Mouse (Mus musculus) heart, postnatal 0 days (tissue): ENCODE results near the gene Spag8.

Source experiments
- CTCF ChIP-seq: IDR thresholded peaks from 2 replicates; pipeline ENCODE4 v1.5.1; 2016; ENCODE audit warnings: antibody characterized with exemption, control low read depth, low read depth
- EP300 ChIP-seq: IDR thresholded peaks from 2 replicates; pipeline ENCODE4 v1.6.1; 2016; ENCODE audit warnings: antibody characterized with exemption, low read depth

DNA sequence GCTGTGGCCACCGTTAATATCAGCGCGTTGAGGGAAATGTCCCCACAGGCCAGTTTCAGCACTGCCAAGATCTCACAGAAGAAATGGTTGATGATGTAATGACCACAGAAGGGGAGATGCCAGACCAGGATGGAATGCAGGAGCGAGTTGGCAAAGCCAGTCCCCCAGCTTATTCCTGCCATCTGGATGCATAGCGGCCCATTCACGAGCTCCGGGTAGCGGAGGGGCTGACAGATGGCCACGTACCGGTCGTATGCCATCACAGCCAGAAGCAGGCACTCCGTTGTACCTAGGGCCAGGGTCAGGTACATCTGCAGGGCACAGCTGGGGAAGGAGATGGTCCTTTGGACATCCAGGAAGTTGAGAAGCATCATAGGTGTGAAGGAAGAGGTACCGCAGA lies 43.2 kb upstream of the Spag8 start:
- TF ChIP-seq CTCF, result no peak
- TF ChIP-seq EP300, result no peak
